ENCODE assay signal across 17 mouse cellular contexts in the genomic region with DNA sequence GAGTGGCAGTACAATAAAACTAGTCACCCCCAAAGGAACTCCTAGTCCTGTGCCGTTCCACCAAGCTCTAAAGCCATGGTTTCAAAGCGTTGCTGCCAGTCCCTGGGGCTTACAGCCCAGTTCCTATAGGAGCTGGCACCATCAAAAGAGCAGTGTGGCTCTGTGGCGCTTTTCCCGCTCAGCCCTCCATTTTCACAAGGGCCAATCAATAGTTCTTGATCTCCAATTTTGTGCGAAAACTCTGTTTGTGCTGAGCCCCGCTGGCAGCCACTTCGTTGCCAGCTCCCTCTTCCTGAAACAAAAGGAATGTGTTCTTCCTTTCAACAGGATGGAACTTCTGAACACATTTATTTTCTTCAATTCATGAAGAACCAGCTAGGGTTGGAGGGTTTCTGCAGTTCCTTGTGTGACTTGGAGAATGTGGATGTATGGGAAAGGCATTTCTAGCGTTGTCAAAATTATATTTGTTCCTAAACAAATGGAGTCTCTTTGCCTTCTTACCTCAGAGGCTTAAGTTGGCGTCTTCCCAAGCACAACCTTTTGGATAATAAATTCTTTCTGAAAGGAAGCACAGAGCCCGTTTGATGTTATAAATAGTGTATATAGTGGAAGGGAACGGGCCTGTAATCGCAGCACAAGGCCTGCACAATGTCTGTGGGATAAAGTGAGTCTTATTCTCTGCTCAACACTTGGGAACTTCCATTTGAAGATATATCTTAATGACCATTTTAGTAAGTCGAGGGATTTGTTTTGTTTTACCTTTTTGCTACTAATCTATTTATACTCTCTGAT.
DNase-seq lines count a peak whose midpoint lies in the region; ATAC-seq lines count a peak whose summit lies in the region.
"Had no signal": no experiment of that assay in that cellular context is flagged by ENCODE, and none has a peak within 500 bp of the region (broad histone marks: within the 10 kb centered on the region; RNA-seq: fewer than 3 reads in every experiment).

No protein-coding gene starts in this region.

- no peaks in the 10 kb centered on the region for H3K9me3 ChIP-seq in embryonic facial prominence, embryonic 14.5 days (ENCODE audit: control insufficient read depth, low read length)
- H3K9me3 ChIP-seq in embryonic facial prominence, embryonic 10.5 days, result no peaks in the 10 kb centered on the region
- H3K9me3 ChIP-seq in hindbrain, embryonic 12.5 days (replicated peaks), result no peaks in the 10 kb centered on the region
- no peaks in the 10 kb centered on the region for H3K9me3 ChIP-seq in hindbrain, embryonic 11.5 days (ENCODE audit: control insufficient read depth, low read length)
- H3K9me3 ChIP-seq in midbrain, embryonic 13.5 days, result no peaks in the 10 kb centered on the region
- no peaks in the 10 kb centered on the region for H3K9me3 ChIP-seq in midbrain, embryonic 10.5 days (replicated peaks)
- H3K9me3 ChIP-seq in intestine, embryonic 15.5 days, result no peaks in the 10 kb centered on the region
- H3K9me3 ChIP-seq: midbrain, embryonic 12.5 days had no signal

- WGBS in embryonic facial prominence, embryonic 14.5 days, result 65% methylated on average over 13 of the region's 13 CpGs
- 85% methylated on average over 13 of the region's 13 CpGs for WGBS in embryonic facial prominence, embryonic 10.5 days
- WGBS in hindbrain, embryonic 12.5 days, result 77% methylated on average over 13 of the region's 13 CpGs
- WGBS in hindbrain, embryonic 11.5 days, result 90% methylated on average over 13 of the region's 13 CpGs
- 63% methylated on average over 13 of the region's 13 CpGs for WGBS in midbrain, embryonic 13.5 days
- WGBS in midbrain, embryonic 10.5 days, result 88% methylated on average over 13 of the region's 13 CpGs
- 52% methylated on average over 13 of the region's 13 CpGs for WGBS in intestine, embryonic 15.5 days

- no peaks in the 10 kb centered on the region for H3K27me3 ChIP-seq in embryonic facial prominence, embryonic 14.5 days (replicated peaks; ENCODE audit: control insufficient read depth, insufficient read depth, low read length)
- H3K27me3 ChIP-seq in embryonic facial prominence, embryonic 10.5 days (replicated peaks; ENCODE audit: low read depth, poor library complexity, severe bottlenecking), result peaks cover 3% of the 10 kb centered on the region; the same call in 1 of the 2 replicates
- H3K27me3 ChIP-seq in hindbrain, embryonic 12.5 days, result no peaks in the 10 kb centered on the region
- no peaks in the 10 kb centered on the region for H3K27me3 ChIP-seq in hindbrain, embryonic 11.5 days (ENCODE audit: control insufficient read depth, insufficient read depth, low read length)
- no peaks in the 10 kb centered on the region for H3K27me3 ChIP-seq in midbrain, embryonic 13.5 days
- H3K27me3 ChIP-seq in midbrain, embryonic 10.5 days (ENCODE audit: low read depth, poor library complexity, severe bottlenecking), result no peaks in the 10 kb centered on the region
- H3K27me3 ChIP-seq in intestine, embryonic 15.5 days (replicated peaks), result no peaks in the 10 kb centered on the region
- H3K27me3 ChIP-seq: midbrain, embryonic 12.5 days; Patski had no signal

- DNase-seq in embryonic facial prominence, embryonic 14.5 days (ENCODE audit: low spot score), result peak; percentile 66
- no peak for DNase-seq in embryonic facial prominence, embryonic 10.5 days (ENCODE audit: low spot score)
- DNase-seq in hindbrain, embryonic 11.5 days (ENCODE audit: low spot score), result no peak
- no peak for DNase-seq in midbrain, embryonic 10.5 days (ENCODE audit: low spot score)
- no peak for DNase-seq in spleen, adult 18-20 months
- DNase-seq: cerebellum, adult 9-11 months; gastrocnemius, postnatal 14 days; kidney, adult 2 months; kidney, postnatal 4 days; layer of hippocampus, postnatal 36 days had no signal

- H3K9ac ChIP-seq in embryonic facial prominence, embryonic 14.5 days (ENCODE audit: low read depth, low read length), result no peak overlapping the region
- no peak overlapping the region for H3K9ac ChIP-seq in hindbrain, embryonic 12.5 days
- no peak overlapping the region for H3K9ac ChIP-seq in hindbrain, embryonic 11.5 days (ENCODE audit: low read depth, low read length)
- no peak overlapping the region for H3K9ac ChIP-seq in midbrain, embryonic 13.5 days (replicated peaks)
- H3K9ac ChIP-seq in intestine, embryonic 15.5 days, result no peak overlapping the region
- H3K9ac ChIP-seq: liver, embryonic 14.5 days; midbrain, embryonic 12.5 days had no signal

- H3K4me2 ChIP-seq in embryonic facial prominence, embryonic 14.5 days (ENCODE audit: low read depth, low read length), result no peak overlapping the region
- H3K4me2 ChIP-seq in hindbrain, embryonic 12.5 days (replicated peaks), result no peak overlapping the region
- H3K4me2 ChIP-seq in hindbrain, embryonic 11.5 days (replicated peaks; ENCODE audit: low read depth, low read length), result no peak overlapping the region
- no peak overlapping the region for H3K4me2 ChIP-seq in midbrain, embryonic 13.5 days (replicated peaks)
- no peak overlapping the region for H3K4me2 ChIP-seq in intestine, embryonic 15.5 days (replicated peaks)

- no peak overlapping the region for H3K27ac ChIP-seq in embryonic facial prominence, embryonic 14.5 days (replicated peaks; ENCODE audit: low read depth, low read length)
- no peak overlapping the region for H3K27ac ChIP-seq in embryonic facial prominence, embryonic 10.5 days (replicated peaks)
- 0 out of 2 replicates have a peak overlapping the region, but pooled peaks have one; percentile 0 for H3K27ac ChIP-seq in hindbrain, embryonic 12.5 days
- H3K27ac ChIP-seq in hindbrain, embryonic 11.5 days (ENCODE audit: low read depth, low read length), result no peak overlapping the region
- H3K27ac ChIP-seq in midbrain, embryonic 13.5 days, result 0 out of 2 replicates have a peak overlapping the region, but pooled peaks have one; percentile 26
- H3K27ac ChIP-seq in midbrain, embryonic 10.5 days (replicated peaks), result no peak overlapping the region
- H3K27ac ChIP-seq in intestine, embryonic 15.5 days, result no peak overlapping the region
- H3K27ac ChIP-seq: liver, embryonic 14.5 days had no signal

- H3K36me3 ChIP-seq in embryonic facial prominence, embryonic 14.5 days (ENCODE audit: control insufficient read depth, insufficient read depth, low read length), result no peaks in the 10 kb centered on the region
- no peaks in the 10 kb centered on the region for H3K36me3 ChIP-seq in embryonic facial prominence, embryonic 10.5 days (replicated peaks)
- H3K36me3 ChIP-seq in hindbrain, embryonic 12.5 days, result no peaks in the 10 kb centered on the region
- no peaks in the 10 kb centered on the region for H3K36me3 ChIP-seq in hindbrain, embryonic 11.5 days (ENCODE audit: control insufficient read depth, insufficient read depth, low read length)
- H3K36me3 ChIP-seq in midbrain, embryonic 13.5 days, result no peaks in the 10 kb centered on the region
- no peaks in the 10 kb centered on the region for H3K36me3 ChIP-seq in midbrain, embryonic 10.5 days
- no peaks in the 10 kb centered on the region for H3K36me3 ChIP-seq in intestine, embryonic 15.5 days
- H3K36me3 ChIP-seq: midbrain, embryonic 12.5 days had no signal

- peaks cover 12% of the 10 kb centered on the region; the same call in 1 of the 2 replicates for H3K4me1 ChIP-seq in embryonic facial prominence, embryonic 14.5 days (ENCODE audit: control insufficient read depth, insufficient read depth, low read length)
- 0 out of 2 replicates have a peak, but pooled peaks cover 4% of the 10 kb centered on the region for H3K4me1 ChIP-seq in embryonic facial prominence, embryonic 10.5 days
- H3K4me1 ChIP-seq in hindbrain, embryonic 12.5 days, result peaks cover 25% of the 10 kb centered on the region
- no peaks in the 10 kb centered on the region for H3K4me1 ChIP-seq in hindbrain, embryonic 11.5 days (replicated peaks; ENCODE audit: control insufficient read depth, insufficient read depth, low read length)
- peaks cover 49% of the 10 kb centered on the region for H3K4me1 ChIP-seq in midbrain, embryonic 13.5 days (replicated peaks)
- peaks cover 25% of the 10 kb centered on the region for H3K4me1 ChIP-seq in midbrain, embryonic 10.5 days
- H3K4me1 ChIP-seq in intestine, embryonic 15.5 days (replicated peaks), result peaks cover 3% of the 10 kb centered on the region; the same call in 1 of the 2 replicates

- H3K4me3 ChIP-seq in embryonic facial prominence, embryonic 14.5 days (ENCODE audit: low read depth, low read length), result no peak overlapping the region
- H3K4me3 ChIP-seq in embryonic facial prominence, embryonic 10.5 days, result no peak overlapping the region
- H3K4me3 ChIP-seq in hindbrain, embryonic 12.5 days, result no peak overlapping the region
- H3K4me3 ChIP-seq in hindbrain, embryonic 11.5 days (ENCODE audit: low read depth, low read length), result no peak overlapping the region
- H3K4me3 ChIP-seq in midbrain, embryonic 13.5 days (replicated peaks), result no peak overlapping the region
- no peak overlapping the region for H3K4me3 ChIP-seq in midbrain, embryonic 10.5 days
- H3K4me3 ChIP-seq in intestine, embryonic 15.5 days (replicated peaks), result no peak overlapping the region
- H3K4me3 ChIP-seq: erythroblast, embryonic 14.5 days; midbrain, embryonic 12.5 days had no signal

- no peak for ATAC-seq in embryonic facial prominence, embryonic 14.5 days (ENCODE audit: low read depth)
- ATAC-seq in hindbrain, embryonic 12.5 days (ENCODE audit: low FRiP score), result no peak
- ATAC-seq in hindbrain, embryonic 11.5 days (ENCODE audit: low FRiP score), result no peak
- ATAC-seq in midbrain, embryonic 13.5 days, result no peak
- ATAC-seq in intestine, embryonic 15.5 days, result peak; percentile 56
- ATAC-seq: Patski had no signal

Comparison
In these comparisons a context has a peak if more than half of its experiments do, and no peak if none do; other contexts are left out.
1. H3K27ac ChIP-seq: peak in hindbrain, embryonic 12.5 days (single experiment) and midbrain, embryonic 13.5 days (single experiment); none in embryonic facial prominence, embryonic 14.5 days (single experiment), embryonic facial prominence, embryonic 10.5 days (single experiment), hindbrain, embryonic 11.5 days (single experiment), midbrain, embryonic 10.5 days (single experiment) and intestine, embryonic 15.5 days (single experiment).